Mouse (Mus musculus) layer of hippocampus, adult 18-20 months (tissue): ENCODE results near the gene Kcnn1. TPM values are rescaled to one million over a fixed set of nuclear protein-coding genes. Genes with fewer than 3 reads are reported as not detected.

ENCODE experiments used
- DNase-seq, 2 experiments: peaks; one replicate each; pipeline ENCODE4 v3.0.0; 2022; ENCODE audit warnings: low spot score in 2 of 2
- total RNA-seq, 2 experiments: library from RNA; stranded (reverse); gene quantifications; 2 replicates each; pipeline ENCODE4 v1.2.3; 2021

The Kcnn1 gene
- total RNA-seq, 2 experiments from 2014 or later, result 19.0 to 20.8 TPM

- DNase-seq, result peak in 1 of 2 experiments; percentile 73
These were observed 30.8 kb upstream of the Kcnn1 start for GRCm38 (mm10) chr8:70893656-70894384.

GRCm38 (mm10) chr8:70892896-70893655, 30.0 kb upstream of the Kcnn1 start:
- DNase-seq, result no peak

- DNase-seq, result no peak
These were observed 29.2 kb upstream of the Kcnn1 start, which contains the start of gene Slc5a5 for GRCm38 (mm10) chr8:70892022-70892895. Slc5a5 (minus strand) TSS chr8:70892757.

GRCm38 (mm10) chr8:70891356-70891755, 28.3 kb upstream of the Kcnn1 start:
- no peak for DNase-seq

- DNase-seq, result no peak
These were observed 27.6 kb upstream of the Kcnn1 start for GRCm38 (mm10) chr8:70890656-70891055.

- DNase-seq, result peak; percentile 57 to 66
These were observed 24.6 kb upstream of the Kcnn1 start for GRCm38 (mm10) chr8:70887669-70888068.

- DNase-seq, result no peak
These were observed 22.6 kb upstream of the Kcnn1 start for GRCm38 (mm10) chr8:70885612-70886011.

- no peak for DNase-seq
These were observed 21.6 kb upstream of the Kcnn1 start for GRCm38 (mm10) chr8:70884683-70885082.

GRCm38 (mm10) chr8:70884186-70884585, 21.1 kb upstream of the Kcnn1 start:
- no peak for DNase-seq

GRCm38 (mm10) chr8:70880546-70880945, 17.5 kb upstream of the Kcnn1 start:
- no peak for DNase-seq

GRCm38 (mm10) chr8:70880126-70880525, 17.1 kb upstream of the Kcnn1 start:
- DNase-seq, result no peak

- no peak for DNase-seq
These were observed 16.4 kb upstream of the Kcnn1 start for GRCm38 (mm10) chr8:70879500-70879899.

GRCm38 (mm10) chr8:70878178-70878577, 15.1 kb upstream of the Kcnn1 start:
- no peak for DNase-seq

GRCm38 (mm10) chr8:70876382-70876781, 13.3 kb upstream of the Kcnn1 start:
- DNase-seq, result no peak

- no peak for DNase-seq
These were observed 11.4 kb upstream of the Kcnn1 start for GRCm38 (mm10) chr8:70874441-70874840.

GRCm38 (mm10) chr8:70873364-70873985, 10.4 kb upstream of the Kcnn1 start, which contains the start of gene Ccdc124:
Ccdc124 (minus strand) TSS chr8:70873935.
- peak; percentile 92 to 97 for DNase-seq

GRCm38 (mm10) chr8:70872643-70873363, 9.7 kb upstream of the Kcnn1 start:
- no peak for DNase-seq

- DNase-seq, result no peak
These were observed 8.2 kb upstream of the Kcnn1 start for GRCm38 (mm10) chr8:70871195-70871807.

GRCm38 (mm10) chr8:70869601-70870041, 6.6 kb upstream of the Kcnn1 start:
- DNase-seq, result peak; percentile 61 to 85

GRCm38 (mm10) chr8:70869199-70869571, 6.1 kb upstream of the Kcnn1 start:
- DNase-seq, result no peak
